Comparison of ENCODE assay signal across 7 mouse cellular contexts in the genomic region with DNA sequence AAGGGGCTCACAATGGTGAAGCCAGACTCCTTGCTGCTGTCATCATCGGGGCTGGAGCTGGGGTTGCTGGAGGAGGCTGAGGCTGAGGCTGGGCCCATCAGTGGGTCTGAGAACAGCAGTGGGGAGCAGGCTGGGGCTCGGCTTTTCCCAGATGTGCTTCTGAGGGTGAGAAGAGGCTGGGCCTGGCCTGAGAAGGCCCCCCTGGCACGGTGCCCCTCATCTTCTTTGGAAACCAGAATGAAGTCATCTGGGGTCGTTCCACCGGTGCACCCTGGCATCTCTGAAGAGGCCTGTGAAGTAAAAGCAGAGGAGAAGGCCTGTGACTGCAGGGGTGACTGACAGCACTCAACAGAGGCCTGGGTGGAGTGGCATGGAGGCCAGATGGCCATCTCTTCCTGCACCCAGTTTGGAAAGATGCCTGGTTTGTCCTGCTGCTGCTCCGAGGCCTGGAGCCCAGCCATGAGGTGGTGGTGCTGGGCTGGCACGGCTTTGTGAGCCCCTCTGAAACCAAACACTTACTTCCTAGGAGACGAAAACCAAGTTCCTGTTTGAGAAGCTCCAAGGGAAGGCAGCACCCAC.
DNase-seq lines count a peak whose midpoint lies in the region; ATAC-seq lines count a peak whose summit lies in the region.

No protein-coding gene starts in this region.

- peak overlapping the region; percentile 6; the same call in 1 of the 2 replicates for H3K27ac ChIP-seq in forebrain, embryonic 13.5 days

- DNase-seq in right cerebral cortex, postnatal 25 days, result peak; percentile 20
- DNase-seq in right cerebral cortex, adult 2 months (ENCODE audit: low spot score in 2 of 2), result no peak
- peak; percentile 62 for DNase-seq in testis, postnatal 10 days (ENCODE audit: low spot score)
- no peak for DNase-seq in thymus, adult 18-20 months

- H3K4me3 ChIP-seq in forebrain, embryonic 13.5 days, result no peak overlapping the region

- H3K36me3 ChIP-seq in forebrain, embryonic 13.5 days (ENCODE audit: poor library complexity, severe bottlenecking), result 0 out of 2 replicates have a peak, but pooled peaks cover 5% of the 10 kb centered on the region

- H3K9me3 ChIP-seq in forebrain, embryonic 13.5 days (replicated peaks), result no peaks in the 10 kb centered on the region

- H3K4me2 ChIP-seq in forebrain, embryonic 13.5 days, result no peak overlapping the region

- H3K27me3 ChIP-seq in forebrain, embryonic 13.5 days, result no peaks in the 10 kb centered on the region

- peak; percentile 48; the same call in 1 of the 2 replicates for ATAC-seq in forebrain, embryonic 13.5 days
- ATAC-seq in hematopoietic stem cell, adult 5-6 weeks (replicated peaks in 1 of 2; ENCODE audit: insufficient read depth in 1 of 2, low FRiP score in 2 of 2, low TSS enrichment in 1 of 2, low read depth in 1 of 2, poor library complexity in 2 of 2, severe bottlenecking in 2 of 2), result peak; percentile 18 to 33; a peak in 2 of 4 replicates
- ATAC-seq in megakaryocyte-erythroid progenitor cell, adult 5-6 weeks (replicated peaks; ENCODE audit: low FRiP score, low TSS enrichment, poor library complexity, severe bottlenecking), result no peak

- H3K9ac ChIP-seq in forebrain, embryonic 13.5 days, result no peak overlapping the region

- 73% methylated on average over 8 of the region's 8 CpGs for WGBS in forebrain, embryonic 13.5 days

- peaks cover 9% of the 10 kb centered on the region for H3K4me1 ChIP-seq in forebrain, embryonic 13.5 days

Comparison
In these comparisons a context has a peak if more than half of its experiments do, and no peak if none do; other contexts are left out.
1. DNase-seq: peak in right cerebral cortex, postnatal 25 days (single experiment) and testis, postnatal 10 days (single experiment); none in right cerebral cortex, adult 2 months (0 of 2) and thymus, adult 18-20 months (0 of 2).